Mouse (Mus musculus): ENCODE measurements around the gene Olfr1417. TPM values are rescaled to one million over a fixed set of nuclear protein-coding genes. Genes with fewer than 3 reads are reported as not detected.

Olfr1417 gene
- polyA plus RNA-seq, 1 experiment from 2014 or later, result not detected

Other genes starting within 250 kb of the Olfr1417 start
- 1.8 and 2.2 TPM in 2 replicates for gene Ms4a6d, start 234.4 kb downstream of the Olfr1417 start, polyA plus RNA-seq (2015; fragmentation: Nextera tagmentation; extraction: Ambion mirVana)
- 0.18 and 0.40 TPM in 2 replicates for gene Ms4a2, start 215.5 kb downstream of the Olfr1417 start, polyA plus RNA-seq (2015; fragmentation: Nextera tagmentation; extraction: Ambion mirVana)
- gene Ms4a3, start 198.4 kb downstream of the Olfr1417 start, polyA plus RNA-seq (2015; fragmentation: Nextera tagmentation; extraction: Ambion mirVana), result 0.18 TPM in 1 of 2 replicates, not detected in the other
- not detected in 2 replicates for gene Oosp2, start 178.7 kb downstream of the Olfr1417 start, polyA plus RNA-seq (2015; fragmentation: Nextera tagmentation; extraction: Ambion mirVana)
- gene Oosp1, start 148.1 kb downstream of the Olfr1417 start, polyA plus RNA-seq (2015; fragmentation: Nextera tagmentation; extraction: Ambion mirVana), result not detected in 2 replicates
- not detected in 2 replicates for gene Oosp3, start 142.2 kb downstream of the Olfr1417 start, polyA plus RNA-seq (2015; fragmentation: Nextera tagmentation; extraction: Ambion mirVana)
- not detected in 2 replicates for gene Gif, start 91.7 kb downstream of the Olfr1417 start, polyA plus RNA-seq (2015; fragmentation: Nextera tagmentation; extraction: Ambion mirVana)
- 40.4 and 46.1 TPM in 2 replicates for gene Mrpl16, start 68.8 kb downstream of the Olfr1417 start, polyA plus RNA-seq (2015; fragmentation: Nextera tagmentation; extraction: Ambion mirVana)
- gene Stx3, start 19.8 kb downstream of the Olfr1417 start, polyA plus RNA-seq (2015; fragmentation: Nextera tagmentation; extraction: Ambion mirVana), result 6.4 and 6.7 TPM in 2 replicates
- gene Olfr1418, start 21.8 kb upstream of the Olfr1417 start, polyA plus RNA-seq (2015; fragmentation: Nextera tagmentation; extraction: Ambion mirVana), result not detected in 2 replicates
- not detected in 2 replicates for gene Olfr1419, start 35.9 kb upstream of the Olfr1417 start, polyA plus RNA-seq (2015; fragmentation: Nextera tagmentation; extraction: Ambion mirVana)
- not detected in 2 replicates for gene Olfr1420, start 47.3 kb upstream of the Olfr1417 start, polyA plus RNA-seq (2015; fragmentation: Nextera tagmentation; extraction: Ambion mirVana)
- gene Patl1, start 73.2 kb upstream of the Olfr1417 start, polyA plus RNA-seq (2015; fragmentation: Nextera tagmentation; extraction: Ambion mirVana), result 15.8 and 18.3 TPM in 2 replicates
- 4.5 and 4.7 TPM in 2 replicates for gene Osbp, start 126.7 kb upstream of the Olfr1417 start, polyA plus RNA-seq (2015; fragmentation: Nextera tagmentation; extraction: Ambion mirVana)
- not detected in 2 replicates for gene Olfr1423, start 202.1 kb upstream of the Olfr1417 start, polyA plus RNA-seq (2015; fragmentation: Nextera tagmentation; extraction: Ambion mirVana)
- gene Olfr1424, start 223.5 kb upstream of the Olfr1417 start, polyA plus RNA-seq (2015; fragmentation: Nextera tagmentation; extraction: Ambion mirVana), result not detected in 2 replicates
- not detected in 2 replicates for gene Olfr1425, start 238.5 kb upstream of the Olfr1417 start, polyA plus RNA-seq (2015; fragmentation: Nextera tagmentation; extraction: Ambion mirVana)

All from neural tube, embryonic 13.5 days (tissue).